Mouse (Mus musculus): ENCODE results near the gene Adam11. TPM values are rescaled to one million over a fixed set of nuclear protein-coding genes. Genes with fewer than 3 reads are reported as not detected.

The Adam11 gene
- polyA plus RNA-seq, 1 experiment = 3.1 TPM

DNA sequence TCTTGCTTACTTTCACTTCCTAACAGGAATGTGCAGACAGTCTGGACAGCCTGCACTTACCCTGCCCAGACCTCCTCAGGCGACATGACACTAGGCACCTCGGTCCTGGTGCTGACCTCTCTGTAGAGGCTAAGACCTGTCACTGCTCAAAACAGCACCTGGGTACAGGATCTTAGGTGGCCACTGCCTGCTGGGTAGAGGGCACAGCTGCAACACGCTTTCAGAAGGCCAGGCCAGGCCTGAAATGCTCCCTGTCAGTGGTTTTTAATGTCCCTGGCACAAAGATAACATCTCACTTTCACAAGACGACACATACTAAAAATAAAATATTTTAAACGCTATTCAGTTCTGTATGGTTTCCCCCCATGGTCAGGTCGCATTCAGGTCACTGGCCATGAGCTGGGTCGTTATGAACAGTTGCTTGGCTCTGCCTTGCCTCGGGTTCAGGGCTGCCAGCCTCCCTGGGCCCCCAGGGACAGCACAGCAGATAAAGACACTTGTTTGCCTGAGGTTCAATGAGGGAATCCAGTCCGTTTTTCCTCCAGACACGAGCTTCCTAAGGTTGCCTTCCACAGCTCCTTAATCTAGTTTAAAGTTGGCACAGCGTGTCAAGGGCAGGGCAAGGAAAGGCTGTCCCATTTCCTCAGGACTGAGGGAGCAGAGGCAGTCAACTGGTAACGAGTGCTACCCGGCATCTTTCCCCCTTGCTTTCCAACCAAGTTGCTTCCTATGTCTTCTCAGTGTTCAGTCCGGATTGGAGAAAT, 30.6 kb downstream of the Adam11 start:
- Histone ChIP-seq H3K27ac (ENCODE audit: insufficient read depth, low read depth, low read length) (peak overlapping the region; percentile 12; the same call in 1 of the 2 replicates), H3K27me3 (ENCODE audit: control insufficient read depth, insufficient read depth, low read length) (no peaks in the 10 kb centered on the region), H3K36me3 (ENCODE audit: control insufficient read depth, insufficient read depth, low read length) (no peaks in the 10 kb centered on the region), H3K4me3 (ENCODE audit: low read depth, low read length) (no peak overlapping the region), H3K4me1 (ENCODE audit: control insufficient read depth, insufficient read depth, insufficient read length, low read length) (no peaks in the 10 kb centered on the region)
- TF ChIP-seq CTCF (IDR thresholded peaks at IDR 0.05; ENCODE audit: extremely low read depth, insufficient read length, insufficient replicate concordance, low read depth, low read length) = no peak
- no peak for TF ChIP-seq POLR2A (IDR thresholded peaks at IDR 0.05; ENCODE audit: low read depth, low read length)
- 50% methylated on average over 14 of the region's 14 CpGs for WGBS

DNA sequence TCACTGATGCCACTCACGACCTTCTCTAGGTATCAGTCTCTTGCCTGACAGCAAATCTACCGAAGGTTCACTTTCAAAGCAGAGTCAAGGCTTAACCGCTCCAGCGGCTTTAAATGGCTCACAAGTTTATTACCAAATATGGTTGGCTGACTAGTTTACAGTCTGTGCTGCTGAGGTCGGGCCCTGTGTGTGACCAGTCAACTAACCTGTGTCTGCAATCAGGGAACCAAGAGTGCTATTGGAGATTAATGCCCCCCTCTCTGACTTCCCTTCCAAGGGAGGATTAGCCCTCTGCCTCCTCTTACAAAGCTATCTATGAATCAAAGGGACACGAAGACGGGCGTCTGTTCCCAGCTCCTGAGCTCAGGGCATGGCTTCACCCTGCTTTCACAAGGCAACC, 32.9 kb downstream of the Adam11 start:
- no peaks in the 10 kb centered on the region for H3K36me3 ChIP-seq (ENCODE audit: control insufficient read depth, insufficient read depth, low read length)
- peak overlapping the region; percentile 39 for H3K27ac ChIP-seq (ENCODE audit: insufficient read depth, low read depth, low read length)
- no peak overlapping the region for H3K4me3 ChIP-seq (ENCODE audit: low read depth, low read length)
- no peaks in the 10 kb centered on the region for H3K27me3 ChIP-seq (ENCODE audit: control insufficient read depth, insufficient read depth, low read length)
- TF ChIP-seq POLR2A (IDR thresholded peaks at IDR 0.05; ENCODE audit: low read depth, low read length) (no peak), CTCF (IDR thresholded peaks at IDR 0.05; ENCODE audit: extremely low read depth, insufficient read length, insufficient replicate concordance, low read depth, low read length) (no peak)
- H3K4me1 ChIP-seq (ENCODE audit: control insufficient read depth, insufficient read depth, insufficient read length, low read length) = no peaks in the 10 kb centered on the region
- WGBS = 61% methylated on average over 8 of the region's 8 CpGs

DNA sequence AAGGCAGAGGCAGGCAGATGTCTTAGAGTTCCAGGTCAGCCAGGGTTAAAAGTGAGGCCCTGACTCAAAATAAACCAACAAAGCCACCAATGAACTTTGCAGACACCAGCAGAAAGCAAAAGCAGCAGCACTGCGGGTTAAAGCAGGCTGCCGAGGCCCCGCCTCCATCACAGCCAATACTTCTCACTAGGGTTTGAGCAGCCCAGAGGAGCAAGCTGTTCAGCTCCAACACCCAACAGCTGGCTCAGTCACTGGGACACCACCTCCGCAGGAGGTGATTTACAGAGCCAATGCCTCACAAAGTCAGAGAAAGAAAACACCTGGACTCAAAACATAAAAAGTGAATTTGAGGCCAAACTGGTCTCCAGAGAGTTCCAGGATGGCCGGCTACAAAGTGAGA, 42.2 kb downstream of the Adam11 start:
- Histone ChIP-seq H3K4me1 (ENCODE audit: control insufficient read depth, insufficient read depth, insufficient read length, low read length) (no peaks in the 10 kb centered on the region), H3K27me3 (ENCODE audit: control insufficient read depth, insufficient read depth, low read length) (no peaks in the 10 kb centered on the region; the same call in 1 of the 2 replicates), H3K27ac (ENCODE audit: insufficient read depth, low read depth, low read length) (no peak overlapping the region), H3K4me3 (ENCODE audit: low read depth, low read length) (no peak overlapping the region), H3K36me3 (ENCODE audit: control insufficient read depth, insufficient read depth, low read length) (no peaks in the 10 kb centered on the region)
- 66% methylated on average over 5 of the region's 5 CpGs for WGBS
- TF ChIP-seq POLR2A (IDR thresholded peaks at IDR 0.05; ENCODE audit: low read depth, low read length) = no peak
- TF ChIP-seq CTCF (IDR thresholded peaks at IDR 0.05; ENCODE audit: extremely low read depth, insufficient read length, insufficient replicate concordance, low read depth, low read length) = no peak

DNA sequence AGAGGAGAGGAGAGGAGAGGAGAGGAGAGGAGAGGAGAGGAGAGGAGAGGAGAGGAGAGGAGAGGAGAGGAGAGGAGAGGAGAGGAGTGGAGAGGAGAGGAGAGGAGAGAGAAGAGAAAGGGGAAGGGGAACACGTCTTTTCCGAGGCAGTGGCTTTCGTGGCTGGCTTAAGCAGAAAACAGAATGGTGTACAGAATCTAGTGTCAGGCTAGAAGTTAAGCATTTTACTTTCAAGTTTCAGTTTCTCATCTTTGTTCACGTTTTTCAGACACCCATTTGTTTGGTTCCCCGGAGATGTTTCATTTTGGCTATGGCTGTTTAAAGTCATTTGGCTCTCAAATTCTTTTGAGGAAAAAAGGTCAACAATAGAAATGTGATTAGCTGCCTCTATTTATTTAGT, 47.0 kb downstream of the Adam11 start:
- H3K36me3 ChIP-seq (ENCODE audit: control insufficient read depth, insufficient read depth, low read length) = no peaks in the 10 kb centered on the region
- H3K27me3 ChIP-seq (ENCODE audit: control insufficient read depth, insufficient read depth, low read length) = no peaks in the 10 kb centered on the region; the same call in none of the 2 replicates
- no peak overlapping the region for H3K27ac ChIP-seq (ENCODE audit: insufficient read depth, low read depth, low read length)
- TF ChIP-seq CTCF (IDR thresholded peaks at IDR 0.05; ENCODE audit: extremely low read depth, insufficient read length, insufficient replicate concordance, low read depth, low read length) = no peak
- H3K4me1 ChIP-seq (ENCODE audit: control insufficient read depth, insufficient read depth, insufficient read length, low read length) = no peaks in the 10 kb centered on the region
- H3K4me3 ChIP-seq (ENCODE audit: low read depth, low read length) = no peak overlapping the region
- 50% methylated on average over 5 of the region's 5 CpGs for WGBS

DNA sequence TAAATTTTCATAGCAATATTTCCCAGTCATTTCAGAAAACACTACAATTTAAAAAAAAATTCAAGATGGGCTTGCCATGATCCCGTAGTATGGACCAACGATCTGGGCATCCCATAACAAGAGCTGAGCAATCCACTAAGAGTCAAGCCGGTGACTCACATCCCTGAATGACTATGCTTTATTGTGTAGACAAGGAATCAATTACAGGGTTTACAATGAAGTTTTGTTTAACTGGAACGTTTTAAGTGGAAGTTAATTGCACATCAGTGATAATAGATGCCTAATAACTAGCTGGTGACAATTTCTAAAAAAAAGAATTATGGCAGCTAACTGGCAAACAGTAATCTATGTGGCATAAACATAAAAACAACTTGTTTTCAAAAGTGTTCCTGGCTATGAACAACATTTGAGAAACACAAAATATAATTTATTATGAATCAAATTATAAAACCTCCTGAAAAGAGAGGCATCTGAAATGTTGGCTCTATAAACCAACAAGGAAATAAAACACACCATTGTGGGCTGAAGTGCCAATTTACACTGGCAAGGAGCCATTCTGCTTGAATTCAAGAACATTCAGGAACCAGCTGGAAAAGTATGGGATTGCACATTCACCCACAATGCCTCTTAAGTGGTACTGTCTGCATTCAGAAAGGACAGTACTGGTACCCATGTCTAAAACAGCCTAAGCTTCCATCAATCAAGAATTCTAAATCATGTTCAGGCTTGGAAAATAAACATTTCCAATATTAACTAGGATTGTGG, 49.7 kb downstream of the Adam11 start:
- 14% methylated on average over 4 of the region's 4 CpGs for WGBS
- H3K4me3 ChIP-seq (ENCODE audit: low read depth, low read length) = no peak overlapping the region

DNA sequence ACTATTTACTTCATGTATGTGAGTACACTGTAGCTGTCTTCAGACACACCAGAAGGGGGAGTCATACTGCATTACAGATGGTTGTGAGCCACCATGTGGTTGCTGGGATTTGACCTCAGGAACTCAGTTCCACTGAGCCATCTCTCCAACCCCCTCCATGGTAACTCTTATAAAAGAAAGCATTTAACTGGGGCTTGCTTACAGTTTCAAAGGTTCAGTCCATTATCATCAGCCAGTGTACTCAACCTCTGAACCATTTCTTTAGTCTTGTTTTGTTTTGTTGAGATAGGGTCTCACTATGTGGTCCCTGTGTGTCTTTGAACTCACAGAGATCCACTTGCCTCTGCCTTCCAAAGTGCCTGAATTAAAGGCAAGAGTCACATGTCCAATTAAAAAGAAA, 53.6 kb downstream of the Adam11 start:
- no peaks in the 10 kb centered on the region; the same call in 1 of the 2 replicates for H3K4me1 ChIP-seq (ENCODE audit: control insufficient read depth, insufficient read depth, insufficient read length, low read length)
- no peak overlapping the region for H3K27ac ChIP-seq (ENCODE audit: insufficient read depth, low read depth, low read length)
- H3K4me3 ChIP-seq (ENCODE audit: low read depth, low read length) = no peak overlapping the region
- TF ChIP-seq POLR2A (IDR thresholded peaks at IDR 0.05; ENCODE audit: low read depth, low read length) (no peak), CTCF (IDR thresholded peaks at IDR 0.05; ENCODE audit: extremely low read depth, insufficient read length, insufficient replicate concordance, low read depth, low read length) (no peak)
- peaks cover 26% of the 10 kb centered on the region for H3K27me3 ChIP-seq (ENCODE audit: control insufficient read depth, insufficient read depth, low read length)
- H3K36me3 ChIP-seq (ENCODE audit: control insufficient read depth, insufficient read depth, low read length) = no peaks in the 10 kb centered on the region

More for the DNA sequence above, 49.7 kb downstream of the Adam11 start:
- Histone ChIP-seq H3K27ac (ENCODE audit: insufficient read depth, low read depth, low read length) (no peak overlapping the region), H3K36me3 (ENCODE audit: control insufficient read depth, insufficient read depth, low read length) (no peaks in the 10 kb centered on the region), H3K4me1 (ENCODE audit: control insufficient read depth, insufficient read depth, insufficient read length, low read length) (no peaks in the 10 kb centered on the region), H3K27me3 (ENCODE audit: control insufficient read depth, insufficient read depth, low read length) (peaks cover 5% of the 10 kb centered on the region)
- TF ChIP-seq POLR2A (IDR thresholded peaks at IDR 0.05; ENCODE audit: low read depth, low read length) = no peak
- TF ChIP-seq CTCF (IDR thresholded peaks at IDR 0.05; ENCODE audit: extremely low read depth, insufficient read length, insufficient replicate concordance, low read depth, low read length) = no peak
